Mouse (Mus musculus) hindbrain, embryonic 11.5 days (tissue): ENCODE results near the gene Fam163b. TPM values are rescaled to one million over a fixed set of nuclear protein-coding genes. Genes with fewer than 3 reads are reported as not detected.

Source experiments
- ATAC-seq: fragments of 200-750 bp; cut with Nextera tagmentation; 2 replicates; pipeline ENCODE4 v1.8.0; 2017; ENCODE audit warnings: mild to moderate bottlenecking, moderate TSS enrichment, moderate library complexity; ENCODE audit not compliant: low FRiP score
- DNase-seq: peaks from one replicate; pipeline ENCODE4 v3.0.0-alpha.2; 2015; ENCODE audit warnings: low spot score
- H3K27ac ChIP-seq: fragments of 300-500 bp; sonication (generic); 2 replicates; pipeline ENCODE4 v1.5.1; 2014; ENCODE audit warnings: mild to moderate bottlenecking, low read depth, low read length
- H3K27me3 ChIP-seq: fragments of 300-500 bp; sonication (generic); 2 replicates; pipeline ENCODE4 v1.6.1; 2014; ENCODE audit warnings: mild to moderate bottlenecking, low read length, moderate library complexity, mixed read lengths; ENCODE audit not compliant: control insufficient read depth, insufficient read depth
- H3K36me3 ChIP-seq: fragments of 300-500 bp; sonication (generic); 2 replicates; pipeline ENCODE4 v1.6.1; 2014; ENCODE audit warnings: mild to moderate bottlenecking, low read length, moderate library complexity, mixed read lengths; ENCODE audit not compliant: control insufficient read depth, insufficient read depth
- H3K4me1 ChIP-seq: fragments of 300-500 bp; sonication (generic); replicated peaks from 2 replicates; pipeline ENCODE4 v1.6.1; 2014; ENCODE audit warnings: low read length, mixed read lengths; ENCODE audit not compliant: control insufficient read depth, insufficient read depth
- H3K4me2 ChIP-seq: fragments of 300-500 bp; sonication (generic); replicated peaks from 2 replicates; pipeline ENCODE4 v1.6.1; 2014; ENCODE audit warnings: mild to moderate bottlenecking, low read depth, low read length
- H3K4me3 ChIP-seq: fragments of 300-500 bp; sonication (generic); 2 replicates; pipeline ENCODE4 v1.5.1; 2014; ENCODE audit warnings: low read depth, low read length
- H3K9ac ChIP-seq: fragments of 300-500 bp; sonication (generic); 2 replicates; pipeline ENCODE4 v1.6.1; 2014; ENCODE audit warnings: low read depth, low read length
- H3K9me3 ChIP-seq: fragments of 300-500 bp; sonication (generic); 2 replicates; pipeline ENCODE4 v1.6.1; 2016; ENCODE audit warnings: low read length; ENCODE audit not compliant: control insufficient read depth
- WGBS: fragments of 180-500 bp; shearing (Covaris S2); extraction: QIAGEN DNeasy Blood & Tissue Kit; methylation state at CpG from one replicate; pipeline ENCODE4 v1.1.7; 2014; 5-methylcytosine and 5-hydroxymethylcytosine counted together
- polyA plus RNA-seq: library from polyadenylated mRNA; unstranded; fragments of >200 nt; fragmentation: Nextera tagmentation; extraction: Ambion mirVana; gene quantifications from 2 replicates; pipeline ENCODE4 v1.2.1, GENCODE M21; 2014

Fam163b gene
- polyA plus RNA-seq, 1 experiment from 2014 or later: 0.23 TPM

- Histone ChIP-seq H3K4me1 (peaks cover 6% of the 10 kb centered on the region; the same call in 1 of the 2 replicates), H3K4me2 (no peak overlapping the region), H3K9me3 (no peaks in the 10 kb centered on the region), H3K4me3 (no peak overlapping the region), H3K27me3 (no peaks in the 10 kb centered on the region), H3K9ac (no peak overlapping the region), H3K36me3 (no peaks in the 10 kb centered on the region), H3K27ac (no peak overlapping the region)
- ATAC-seq (no peak), DNase-seq (no peak)
- 68% methylated on average over 10 of the region's 10 CpGs for WGBS
Observed at GRCm38 (mm10) chr2:27077655-27078244, 64.5 kb downstream of the Fam163b start.

- no peak overlapping the region for H3K4me3 ChIP-seq
- H3K36me3 ChIP-seq: no peaks in the 10 kb centered on the region
- ATAC-seq (no peak), DNase-seq (peak; percentile 56)
- no peak overlapping the region for H3K9ac ChIP-seq
- no peaks in the 10 kb centered on the region for H3K9me3 ChIP-seq
- H3K27ac ChIP-seq: no peak overlapping the region
- 68% methylated on average over 3 of the region's 3 CpGs for WGBS
- no peak overlapping the region for H3K4me2 ChIP-seq
- peaks cover 6% of the 10 kb centered on the region; the same call in 1 of the 2 replicates for H3K4me1 ChIP-seq
- no peaks in the 10 kb centered on the region for H3K27me3 ChIP-seq
Observed at GRCm38 (mm10) chr2:27075485-27075884, 66.8 kb downstream of the Fam163b start.

GRCm38 (mm10) chr2:27074804-27075203 lies 67.5 kb downstream of the Fam163b start:
- Histone ChIP-seq H3K4me3 (no peak overlapping the region), H3K36me3 (no peaks in the 10 kb centered on the region), H3K9me3 (no peaks in the 10 kb centered on the region), H3K27ac (no peak overlapping the region), H3K4me2 (no peak overlapping the region), H3K4me1 (peaks cover 6% of the 10 kb centered on the region), H3K9ac (no peak overlapping the region), H3K27me3 (no peaks in the 10 kb centered on the region)
- ATAC-seq (no peak), DNase-seq (no peak)
- 82% methylated on average over 4 of the region's 4 CpGs for WGBS

GRCm38 (mm10) chr2:27073407-27073806 lies 68.9 kb downstream of the Fam163b start:
- 81% methylated on average over 4 of the region's 4 CpGs for WGBS

GRCm38 (mm10) chr2:27071978-27072377 lies 70.3 kb downstream of the Fam163b start, which contains the start of gene Mymk:
Gene Mymk (minus strand): TSS chr2:27072179.
- H3K4me2 ChIP-seq: no peak within 1 kb of the TSS
- no peak within 1 kb of the TSS for H3K4me3 ChIP-seq
- H3K27ac ChIP-seq: no peak within 1 kb of the TSS
- H3K9me3 ChIP-seq: no peaks in the 10 kb centered on the region
- H3K27me3 ChIP-seq: no peaks in the 10 kb centered on the region
- no peaks in the 10 kb centered on the region for H3K36me3 ChIP-seq
- peaks cover 3% of the 10 kb centered on the region; the same call in 1 of the 2 replicates for H3K4me1 ChIP-seq
- WGBS: 90% methylated on average over 2 of the region's 2 CpGs
- no peak within 1 kb of the TSS for H3K9ac ChIP-seq
- no peak for ATAC-seq
- DNase-seq: no peak

More at GRCm38 (mm10) chr2:27073407-27073806, 68.9 kb downstream of the Fam163b start:
- Histone ChIP-seq H3K27me3 (no peaks in the 10 kb centered on the region), H3K4me3 (no peak overlapping the region), H3K4me2 (no peak overlapping the region), H3K9ac (no peak overlapping the region), H3K9me3 (no peaks in the 10 kb centered on the region), H3K27ac (no peak overlapping the region), H3K36me3 (no peaks in the 10 kb centered on the region), H3K4me1 (peaks cover 3% of the 10 kb centered on the region; the same call in 1 of the 2 replicates)
- DNase-seq (no peak), ATAC-seq (no peak)

- H3K27ac ChIP-seq: no peak overlapping the region
- no peaks in the 10 kb centered on the region for H3K36me3 ChIP-seq
- H3K9me3 ChIP-seq: no peaks in the 10 kb centered on the region
- DNase-seq (no peak), ATAC-seq (no peak)
- H3K4me3 ChIP-seq: no peak overlapping the region
- no peak overlapping the region for H3K9ac ChIP-seq
- H3K4me2 ChIP-seq: no peak overlapping the region
- H3K4me1 ChIP-seq: peaks cover 3% of the 10 kb centered on the region; the same call in 1 of the 2 replicates
- H3K27me3 ChIP-seq: no peaks in the 10 kb centered on the region
- 54% methylated on average over 4 of the region's 4 CpGs for WGBS
Observed at GRCm38 (mm10) chr2:27071137-27071536, 71.2 kb downstream of the Fam163b start.

- Histone ChIP-seq H3K36me3 (no peaks in the 10 kb centered on the region), H3K27me3 (no peaks in the 10 kb centered on the region), H3K9ac (no peak overlapping the region), H3K4me3 (no peak overlapping the region), H3K4me1 (peaks cover 3% of the 10 kb centered on the region; the same call in 1 of the 2 replicates), H3K27ac (no peak overlapping the region), H3K4me2 (no peak overlapping the region), H3K9me3 (no peaks in the 10 kb centered on the region)
- 82% methylated on average over 2 of the region's 2 CpGs for WGBS
- no peak for ATAC-seq
- DNase-seq: no peak
Observed at GRCm38 (mm10) chr2:27070247-27070813, 72.0 kb downstream of the Fam163b start.

- DNase-seq (peak; percentile 47), ATAC-seq (0 out of 2 replicates have a peak, but pooled peaks have one; percentile 51)
- H3K4me2 ChIP-seq: no peak overlapping the region
- no peaks in the 10 kb centered on the region for H3K9me3 ChIP-seq
- 45% methylated on average over 3 of the region's 3 CpGs for WGBS
- H3K9ac ChIP-seq: no peak overlapping the region
- no peaks in the 10 kb centered on the region for H3K27me3 ChIP-seq
- no peaks in the 10 kb centered on the region for H3K36me3 ChIP-seq
- H3K4me1 ChIP-seq: peaks cover 3% of the 10 kb centered on the region; the same call in 1 of the 2 replicates
- no peak overlapping the region for H3K27ac ChIP-seq
- no peak overlapping the region for H3K4me3 ChIP-seq
Observed at GRCm38 (mm10) chr2:27069646-27070045, 72.6 kb downstream of the Fam163b start.

GRCm38 (mm10) chr2:27067996-27068395 lies 74.3 kb downstream of the Fam163b start:
- Histone ChIP-seq H3K4me2 (no peak overlapping the region), H3K36me3 (no peaks in the 10 kb centered on the region), H3K9ac (no peak overlapping the region), H3K27me3 (no peaks in the 10 kb centered on the region), H3K9me3 (no peaks in the 10 kb centered on the region), H3K4me1 (peaks cover 3% of the 10 kb centered on the region; the same call in 1 of the 2 replicates), H3K4me3 (no peak overlapping the region), H3K27ac (no peak overlapping the region)
- 18% methylated on average over 2 of the region's 2 CpGs for WGBS
- ATAC-seq (no peak), DNase-seq (no peak)
